Mouse (Mus musculus): ENCODE measurements around the gene Maml1.

DNA sequence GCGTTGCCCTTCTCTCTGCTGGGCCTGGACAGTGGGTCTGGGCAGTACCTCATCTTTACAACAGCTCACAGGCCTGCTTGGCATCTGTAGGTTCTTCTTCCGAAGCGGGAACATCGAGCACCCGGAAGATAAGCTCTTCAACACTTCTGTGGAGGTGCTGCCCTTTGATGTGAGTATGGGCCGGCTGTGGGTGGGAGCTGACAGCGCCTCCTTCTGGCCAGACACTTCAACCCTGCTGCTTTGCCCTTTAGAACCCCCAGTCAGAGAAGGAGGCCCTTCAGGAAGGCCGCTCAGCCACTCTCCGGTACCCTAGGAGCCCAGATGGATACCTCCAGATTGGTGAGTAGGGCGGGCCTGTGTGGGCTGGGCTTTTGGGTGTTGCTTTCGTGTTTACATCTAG is 58.1 kb downstream of the Maml1 start:
- TF ChIP-seq CTCF (conservative IDR thresholded peaks at IDR 0.05; ENCODE audit: insufficient read depth, insufficient read length, low read depth, low read length) (peak; percentile 31; the same call in 1 of the 2 replicates), POLR2A (IDR thresholded peaks at IDR 0.05; ENCODE audit: low read depth, low read length) (no peak)
